Mouse (Mus musculus) MEL (cell line): ENCODE measurements at regions not wholly inside any gene's neighbourhood (a gene's known extent, or its start where the extent isn't known, plus 50 kb on each side); places are given as distances from the start of the nearest gene placed in this dataset.
"Not testable (repeated sequence)": the region's sequence is repeated elsewhere in the genome, so short reads cannot be mapped to it uniquely, and the experiment has no call there.

Experiments used
- CTCF ChIP-seq, 3 experiments: IDR thresholded peaks in 2 of 3; conservative IDR thresholded peaks in 1 of 3; 2 replicates each; pipeline ENCODE4 v1.5.1; 2011 to 2012; ENCODE audit warnings: low read length in 3 of 3, low read depth in 2 of 3, mild to moderate bottlenecking in 2 of 3, improper control_type of control experiment in 1 of 3, inconsistent platforms in 1 of 3, mixed read lengths in 1 of 3, moderate library complexity in 1 of 3; ENCODE audit not compliant: control insufficient read depth in 1 of 3, insufficient read depth in 1 of 3, poor library complexity in 1 of 3, severe bottlenecking in 1 of 3
- EP300 ChIP-seq, 2 experiments: IDR thresholded peaks; 2 replicates each; pipeline ENCODE4 v1.6.1; 2011; ENCODE audit warnings: improper control_type of control experiment in 2 of 2, low read length in 2 of 2, low read depth in 1 of 2, mild to moderate bottlenecking in 1 of 2
- GATA1 ChIP-seq: IDR thresholded peaks from 2 replicates; pipeline ENCODE4 v1.6.1; 2011; ENCODE audit warnings: low read depth, low read length, improper control_type of control experiment
- MAZ ChIP-seq: IDR thresholded peaks from 2 replicates; pipeline ENCODE4 v1.6.1; 2012; ENCODE audit warnings: low read depth, mild to moderate bottlenecking, inconsistent platforms, low read length, improper control_type of control experiment
- MEF2A ChIP-seq: IDR thresholded peaks from 2 replicates; pipeline ENCODE4 v1.6.1; 2014; ENCODE audit warnings: low read depth, mild to moderate bottlenecking, inconsistent platforms, low read length, improper control_type of control experiment; ENCODE audit not compliant: poor library complexity, insufficient replicate concordance, severe bottlenecking; ENCODE audit errors: extremely low read depth
- MYC ChIP-seq: IDR thresholded peaks from 2 replicates; pipeline ENCODE4 v1.6.1; 2011; ENCODE audit warnings: low read depth, mild to moderate bottlenecking, low read length, improper control_type of control experiment, moderate library complexity
- POLR2A ChIP-seq, 2 experiments: IDR thresholded peaks; 2 replicates each; pipeline ENCODE4 v1.6.1; 2011 to 2012; ENCODE audit warnings: low read length in 2 of 2, mild to moderate bottlenecking in 2 of 2, control low read depth in 1 of 2, improper control_type of control experiment in 1 of 2, low read depth in 1 of 2, moderate library complexity in 1 of 2; ENCODE audit not compliant: control insufficient read depth in 1 of 2, insufficient read depth in 1 of 2, poor library complexity in 1 of 2
- POLR2AphosphoS5 ChIP-seq: IDR thresholded peaks from 2 replicates; pipeline ENCODE4 v1.6.1; 2012; ENCODE audit warnings: low read depth, borderline replicate concordance, mild to moderate bottlenecking, inconsistent platforms, low read length, moderate library complexity, mixed read lengths
- RCOR1 ChIP-seq: IDR thresholded peaks from 2 replicates; pipeline ENCODE4 v1.6.1; 2012; ENCODE audit warnings: low read depth, mild to moderate bottlenecking, inconsistent platforms, low read length, improper control_type of control experiment
- USF1 ChIP-seq: IDR thresholded peaks from 2 replicates; pipeline ENCODE4 v1.6.1; 2014; ENCODE audit warnings: low read depth, mild to moderate bottlenecking, inconsistent platforms, low read length, improper control_type of control experiment, moderate library complexity
- ZC3H11A ChIP-seq: IDR thresholded peaks from 2 replicates; pipeline ENCODE4 v1.6.1; 2012; ENCODE audit warnings: low read depth, mild to moderate bottlenecking, inconsistent platforms, low read length, improper control_type of control experiment
- ZKSCAN1 ChIP-seq: IDR thresholded peaks from 2 replicates; pipeline ENCODE4 v1.6.1; 2012; ENCODE audit warnings: low read depth, mild to moderate bottlenecking, inconsistent platforms, low read length, improper control_type of control experiment, moderate library complexity
- ZMIZ1 ChIP-seq: IDR thresholded peaks from 2 replicates; pipeline ENCODE4 v1.6.1; 2012; ENCODE audit warnings: low read depth, mild to moderate bottlenecking, inconsistent platforms, low read length, improper control_type of control experiment, moderate library complexity

DNA sequence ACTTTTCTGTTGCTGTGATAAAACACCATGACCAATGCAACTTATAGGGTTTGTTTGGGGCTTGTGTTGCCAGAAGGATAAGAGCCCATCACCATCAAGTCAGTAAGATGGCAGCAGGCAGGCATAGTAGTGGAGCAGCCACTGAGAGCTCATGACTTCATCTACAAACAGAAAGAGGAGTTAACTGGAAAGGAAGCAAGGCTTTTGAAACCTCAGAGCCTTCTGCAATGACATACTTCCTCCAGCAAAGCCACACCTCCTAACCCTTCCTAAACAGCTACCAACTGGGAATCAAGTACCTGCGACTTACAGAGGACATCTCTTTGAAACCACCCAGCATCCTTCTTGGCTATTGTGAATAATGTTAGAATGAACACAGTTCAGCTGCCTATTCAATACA is 57.0 kb upstream of the Cdk6 start:
- TF ChIP-seq USF1; ZC3H11A; CTCF (IDR thresholded peaks at IDR 0.05 in 2 of 3, conservative IDR thresholded peaks at IDR 0.05 in 1 of 3; ENCODE audit: control insufficient read depth in 1 of 3, insufficient read depth in 1 of 3, low read depth in 2 of 3, low read length in 3 of 3, poor library complexity in 1 of 3, severe bottlenecking in 1 of 3); POLR2AphosphoS5; GATA1; RCOR1; ZKSCAN1; EP300 (IDR thresholded peaks at IDR 0.05; ENCODE audit: low read depth in 1 of 2, low read length in 2 of 2); POLR2A (IDR thresholded peaks at IDR 0.05; ENCODE audit: control insufficient read depth in 1 of 2, insufficient read depth in 1 of 2, low read depth in 1 of 2, low read length in 2 of 2, poor library complexity in 1 of 2); ZMIZ1; MYC; MEF2A; MAZ: not testable (repeated sequence)
